Mouse (Mus musculus) thymus, adult 2 months (tissue): ENCODE measurements around the gene Vtn.

ENCODE experiments used
- CTCF ChIP-seq: fragments of 200-500 bp; IDR thresholded peaks from 2 replicates; pipeline ENCODE4 v1.5.1; 2012; ENCODE audit warnings: mild to moderate bottlenecking, control low read depth, low read length, moderate library complexity, borderline replicate concordance; ENCODE audit not compliant: control insufficient read depth, poor library complexity, insufficient read depth; ENCODE audit errors: extremely low read depth
- POLR2A ChIP-seq: fragments of 200-500 bp; IDR thresholded peaks from 2 replicates; pipeline ENCODE4 v1.6.1; 2012; ENCODE audit warnings: mild to moderate bottlenecking, low read length, control low read depth, moderate library complexity; ENCODE audit not compliant: control insufficient read depth, poor library complexity, insufficient read depth; ENCODE audit errors: extremely low read depth

DNA sequence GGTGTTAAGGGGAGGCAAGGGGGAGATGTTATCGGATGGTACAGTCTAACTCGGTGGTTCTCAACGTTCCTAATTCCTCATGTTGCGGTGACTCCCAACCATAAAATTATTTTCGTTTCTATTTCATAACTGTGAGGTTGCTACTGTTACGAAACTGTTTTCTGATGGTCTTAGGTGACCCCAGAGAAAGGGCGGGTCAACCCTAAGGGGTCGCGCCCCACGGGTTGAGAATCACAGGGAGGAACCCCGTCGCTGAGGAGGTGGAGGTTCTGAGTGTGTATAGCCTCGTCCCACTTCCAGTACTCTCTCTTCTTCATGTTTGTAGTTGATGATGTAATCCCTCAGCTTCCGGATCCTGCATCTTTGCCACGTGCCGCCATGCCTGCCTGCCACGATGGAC is 40.2 kb upstream of the Vtn start:
- TF ChIP-seq CTCF (no peak), POLR2A (no peak)
